Mouse (Mus musculus) ES-Bruce4 (cell line): Measurements from ENCODE around the gene Rbm28.

ENCODE experiments used
- CTCF ChIP-seq: IDR thresholded peaks from one replicate; pipeline ENCODE4 v1.8.1; 2011; ENCODE audit warnings: low read depth, low read length
- POLR2A ChIP-seq: IDR thresholded peaks from one replicate; pipeline ENCODE4 v1.8.1; 2011; ENCODE audit warnings: low read length; ENCODE audit not compliant: insufficient read depth

DNA sequence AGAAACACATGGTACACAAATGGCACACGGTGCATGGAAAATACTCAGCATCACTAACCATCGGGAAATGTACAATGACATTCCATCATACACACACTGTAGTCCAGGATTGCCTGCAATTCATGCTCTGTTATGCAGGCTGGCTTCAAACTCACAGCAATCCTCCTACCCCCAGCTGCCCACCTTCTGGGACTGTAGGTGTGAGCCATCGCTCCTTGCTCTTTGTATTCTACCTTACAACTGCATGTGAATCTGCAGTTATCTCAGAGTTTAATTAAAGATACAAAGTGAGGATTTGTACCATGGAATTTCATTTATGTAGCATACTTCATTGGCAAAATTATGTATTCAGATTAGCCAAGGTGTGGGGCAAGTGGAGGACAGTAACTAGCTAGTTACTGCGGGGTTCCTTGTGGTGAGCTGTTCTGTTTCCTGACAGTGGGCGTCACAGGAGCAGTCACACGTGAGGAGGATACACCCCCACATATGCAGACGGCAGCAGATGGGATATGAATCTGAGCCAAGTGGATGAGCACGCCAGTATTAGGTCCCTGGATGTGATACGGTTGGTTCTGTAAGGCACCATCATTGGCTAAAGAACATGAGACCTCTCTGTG, 63.5 kb downstream of the Rbm28 start:
- TF ChIP-seq CTCF: no peak
- TF ChIP-seq POLR2A: no peak
